Mouse (Mus musculus) forebrain, embryonic 14.5 days (tissue): Measurements from ENCODE around the gene Actn1. TPM values are rescaled to one million over a fixed set of nuclear protein-coding genes. Genes with fewer than 3 reads are reported as not detected.
"Not testable (repeated sequence)": the region's sequence is repeated elsewhere in the genome, so short reads cannot be mapped to it uniquely, and the experiment has no call there.

Experiments
- ATAC-seq: fragments of 200-750 bp; cut with Nextera tagmentation; 2 replicates; pipeline ENCODE4 v1.8.0; 2017; ENCODE audit warnings: mild to moderate bottlenecking, moderate library complexity
- DNase-seq: peaks from one replicate; pipeline ENCODE4 v3.0.0-alpha.2; 2015; ENCODE audit warnings: low spot score
- H3K27ac ChIP-seq: fragments of 300-500 bp; sonication (generic); 2 replicates; pipeline ENCODE4 v1.5.1; 2014; ENCODE audit warnings: low read depth, mild to moderate bottlenecking, control low read depth, low read length, moderate library complexity
- H3K27me3 ChIP-seq: fragments of 300-500 bp; sonication (generic); replicated peaks from 2 replicates; pipeline ENCODE4 v1.6.1; 2014; ENCODE audit warnings: low read length, control low read depth, mixed read lengths; ENCODE audit not compliant: control insufficient read depth, insufficient read depth
- H3K36me3 ChIP-seq: fragments of 300-500 bp; sonication (generic); 2 replicates; pipeline ENCODE4 v1.6.1; 2014; ENCODE audit warnings: low read length, control low read depth; ENCODE audit not compliant: control insufficient read depth, insufficient read depth
- H3K4me1 ChIP-seq: fragments of 300-500 bp; sonication (generic); 2 replicates; pipeline ENCODE4 v1.6.1; 2014; ENCODE audit warnings: antibody characterized with exemption, low read length, control low read depth; ENCODE audit not compliant: control insufficient read depth, insufficient read depth
- H3K4me2 ChIP-seq: fragments of 300-500 bp; sonication (generic); 2 replicates; pipeline ENCODE4 v1.6.1; 2014; ENCODE audit warnings: mild to moderate bottlenecking, control low read depth, low read length
- H3K4me3 ChIP-seq: fragments of 300-500 bp; sonication (generic); 2 replicates; pipeline ENCODE4 v1.5.1; 2014; ENCODE audit warnings: low read depth, low read length, control low read depth
- H3K9ac ChIP-seq: fragments of 300-500 bp; sonication (generic); 2 replicates; pipeline ENCODE4 v1.6.1; 2014; ENCODE audit warnings: mild to moderate bottlenecking, low read length, control low read depth, moderate library complexity
- H3K9me3 ChIP-seq: fragments of 300-500 bp; sonication (generic); replicated peaks from 2 replicates; pipeline ENCODE4 v1.6.1; 2016; ENCODE audit warnings: low read length, control low read depth, mixed read lengths; ENCODE audit not compliant: control insufficient read depth
- WGBS: fragments of 180-500 bp; shearing (Covaris S2); extraction: QIAGEN DNeasy Blood & Tissue Kit; methylation state at CpG from one replicate; pipeline ENCODE4 v1.1.7; 2014; 5-methylcytosine and 5-hydroxymethylcytosine counted together
- polyA plus RNA-seq: library from polyadenylated mRNA; unstranded; fragments of >200 nt; fragmentation: Nextera tagmentation; extraction: Ambion mirVana; gene quantifications from 2 replicates; pipeline ENCODE4 v1.2.1, GENCODE M21; 2014

Gene Actn1
- polyA plus RNA-seq, 1 experiment from 2014 or later: 7.1 TPM

- Histone ChIP-seq H3K4me1 (no peaks in the 10 kb centered on the region), H3K9ac (no peak overlapping the region), H3K4me2 (no peak overlapping the region), H3K36me3 (no peaks in the 10 kb centered on the region), H3K27ac (no peak overlapping the region), H3K9me3 (no peaks in the 10 kb centered on the region), H3K27me3 (no peaks in the 10 kb centered on the region), H3K4me3 (no peak overlapping the region)
- DNase-seq (no peak), ATAC-seq (no peak)
- 86% methylated on average over 6 of the region's 6 CpGs for WGBS
These were observed 7.8 kb upstream of the Actn1 start for GRCm38 (mm10) chr12:80267962-80268361.

DNA sequence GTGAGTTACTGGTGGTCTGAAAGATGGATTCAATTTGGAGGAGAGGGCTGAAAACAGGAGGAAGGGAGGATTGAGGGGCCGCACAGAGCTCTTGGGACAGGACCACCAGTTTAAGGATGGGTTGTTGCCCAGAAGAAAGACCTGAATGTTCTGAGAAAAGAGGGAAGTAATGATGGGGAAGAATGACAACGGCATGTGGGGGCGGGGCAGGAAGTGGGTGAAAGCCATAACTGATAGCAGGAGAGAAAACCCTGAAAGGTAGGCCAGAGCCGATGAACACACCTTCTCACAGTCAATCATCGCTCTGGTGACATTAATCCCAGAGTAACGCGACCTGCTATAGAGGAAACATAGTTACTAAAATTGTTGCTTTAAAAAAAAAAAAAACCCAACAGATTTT, 4.2 kb upstream of the Actn1 start:
- H3K27me3 ChIP-seq, H3K4me2 ChIP-seq, H3K4me1 ChIP-seq, H3K4me3 ChIP-seq, ATAC-seq, H3K36me3 ChIP-seq, H3K9ac ChIP-seq, H3K9me3 ChIP-seq, DNase-seq, H3K27ac ChIP-seq: not testable (repeated sequence)
- 87% methylated on average over 7 of the region's 7 CpGs for WGBS

- H3K9me3 ChIP-seq: no peaks in the 10 kb centered on the region
- H3K9ac ChIP-seq: peak overlapping the region; percentile 82
- no peaks in the 10 kb centered on the region for H3K36me3 ChIP-seq
- H3K4me3 ChIP-seq: peak overlapping the region; percentile 79
- peak; percentile 34 for DNase-seq
- peaks cover 9% of the 10 kb centered on the region for H3K4me1 ChIP-seq
- H3K4me2 ChIP-seq: peak overlapping the region; percentile 93
- peak; percentile 13 for ATAC-seq
- no peaks in the 10 kb centered on the region for H3K27me3 ChIP-seq
- H3K27ac ChIP-seq: no peak overlapping the region; the same call in 1 of the 2 replicates
- WGBS: 9% methylated on average over 25 of the region's 25 CpGs
These were observed 849 bp upstream of the Actn1 start for GRCm38 (mm10) chr12:80260744-80261695.

GRCm38 (mm10) chr12:80259216-80260055, 735 bp downstream of the Actn1 start:
- WGBS: under 1% methylated on average over 60 of the region's 64 CpGs
- H3K9me3 ChIP-seq: no peaks in the 10 kb centered on the region
- no peaks in the 10 kb centered on the region for H3K27me3 ChIP-seq
- H3K4me3 ChIP-seq: peak overlapping the region; percentile 79
- H3K4me2 ChIP-seq: peak overlapping the region; percentile 93
- H3K4me1 ChIP-seq: peaks cover 9% of the 10 kb centered on the region
- H3K27ac ChIP-seq: peak overlapping the region; percentile 87
- H3K9ac ChIP-seq: peak overlapping the region; percentile 82
- no peaks in the 10 kb centered on the region for H3K36me3 ChIP-seq
- ATAC-seq (peak; percentile 75), DNase-seq (peak; percentile 71)

DNA sequence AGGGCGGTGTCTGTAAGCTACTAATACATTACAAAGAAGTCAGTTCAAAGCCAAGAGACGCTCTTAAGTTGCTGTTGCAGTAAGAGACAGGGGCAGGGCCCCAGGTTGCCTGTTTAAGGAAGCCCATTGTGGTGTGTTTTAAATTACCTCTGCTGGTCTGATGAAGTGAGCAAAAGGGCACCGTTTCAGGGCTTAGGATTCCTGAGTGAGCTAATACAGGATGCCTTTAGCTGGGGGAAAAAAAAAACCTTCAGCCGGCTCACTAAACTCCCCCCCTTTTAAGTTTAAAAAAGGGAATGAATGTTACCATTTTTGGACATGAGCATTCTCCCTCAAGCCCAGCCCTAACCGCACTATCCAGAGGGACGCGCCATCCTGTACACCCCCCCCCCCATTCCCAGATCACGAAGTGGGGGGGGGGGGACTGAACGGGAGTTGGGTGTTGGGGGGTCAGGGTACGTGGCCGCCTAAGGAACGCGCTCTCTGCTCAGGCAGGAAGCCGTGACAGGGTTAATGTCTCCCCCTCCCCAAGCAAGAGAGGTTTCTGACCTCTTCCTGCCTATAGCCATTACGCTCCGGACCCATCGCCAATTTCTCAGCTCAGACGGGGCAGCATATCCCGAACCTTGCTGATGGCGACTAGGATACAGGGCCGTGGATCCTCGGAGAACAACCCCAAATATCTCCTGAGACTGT, 1.5 kb downstream of the Actn1 start:
- DNase-seq (no peak), ATAC-seq (no peak)
- peak overlapping the region; percentile 87; the same call in 1 of the 2 replicates for H3K27ac ChIP-seq

DNA sequence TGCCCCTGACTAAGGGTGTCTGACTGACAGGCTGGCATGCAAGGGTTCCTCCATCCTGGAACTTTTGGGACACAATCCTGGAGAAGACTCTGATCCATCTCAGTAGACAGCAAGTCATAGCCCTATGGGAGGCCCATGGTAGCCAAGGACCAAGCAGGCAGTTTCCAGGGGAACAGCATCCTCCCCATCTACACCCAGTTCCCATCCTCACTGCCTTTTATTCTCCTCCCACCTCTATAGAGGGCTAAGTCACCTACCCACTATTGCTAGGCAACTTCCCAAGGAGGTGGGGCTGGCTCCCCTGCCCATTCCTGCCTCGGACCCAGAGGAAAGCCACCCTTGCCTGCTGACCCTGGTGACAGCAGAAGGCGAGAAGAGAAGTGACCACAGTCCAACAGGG, 8.2 kb downstream of the Actn1 start:
- no peak overlapping the region for H3K4me3 ChIP-seq
- whole genome bisulfite sequencing: 56% methylated on average over 2 of the region's 2 CpGs
- no peaks in the 10 kb centered on the region for H3K27me3 ChIP-seq
- no peak overlapping the region for H3K9ac ChIP-seq
- no peaks in the 10 kb centered on the region for H3K36me3 ChIP-seq
- H3K4me1 ChIP-seq: no peaks in the 10 kb centered on the region
- ATAC-seq: no peak
- no peak overlapping the region for H3K27ac ChIP-seq
- H3K4me2 ChIP-seq: no peak overlapping the region
- DNase-seq: no peak
- no peaks in the 10 kb centered on the region for H3K9me3 ChIP-seq

More for the DNA sequence above, 1.5 kb downstream of the Actn1 start:
- Histone ChIP-seq H3K4me3 (peak overlapping the region; percentile 79), H3K36me3 (no peaks in the 10 kb centered on the region), H3K9ac (peak overlapping the region; percentile 82), H3K9me3 (no peaks in the 10 kb centered on the region), H3K4me2 (peak overlapping the region; percentile 93), H3K4me1 (peaks cover 9% of the 10 kb centered on the region), H3K27me3 (no peaks in the 10 kb centered on the region)
- under 1% methylated on average over 22 of the region's 22 CpGs for whole genome bisulfite sequencing

DNA sequence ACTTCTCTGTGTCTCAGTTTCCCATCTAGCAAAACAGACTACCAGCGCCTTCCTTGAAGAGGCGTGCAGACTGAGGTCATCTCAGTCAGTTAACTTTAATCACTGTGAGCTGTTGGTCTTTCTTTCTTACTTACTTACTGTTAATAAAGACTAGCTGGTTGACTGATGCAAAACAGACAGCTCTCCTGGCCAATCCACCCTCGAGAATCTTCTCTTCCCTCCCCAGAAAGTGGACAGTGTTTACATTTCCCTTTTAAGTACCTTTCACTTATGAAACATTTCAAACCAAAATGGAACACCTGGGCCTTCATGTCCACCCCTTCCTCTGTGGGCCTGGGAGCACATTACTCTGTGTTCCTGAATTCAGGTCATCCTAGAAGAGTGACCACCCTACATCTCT, 8.6 kb downstream of the Actn1 start:
- Histone ChIP-seq H3K27me3 (no peaks in the 10 kb centered on the region), H3K4me2 (no peak overlapping the region), H3K4me3 (no peak overlapping the region), H3K9ac (no peak overlapping the region), H3K9me3 (no peaks in the 10 kb centered on the region), H3K36me3 (no peaks in the 10 kb centered on the region), H3K4me1 (no peaks in the 10 kb centered on the region), H3K27ac (no peak overlapping the region)
- no peak for DNase-seq
- ATAC-seq: no peak
- 75% methylated on average over 3 of the region's 3 CpGs for WGBS

GRCm38 (mm10) chr12:80249539-80249938, 10.6 kb downstream of the Actn1 start:
- H3K27ac ChIP-seq: no peak overlapping the region
- no peak overlapping the region for H3K9ac ChIP-seq
- H3K27me3 ChIP-seq: no peaks in the 10 kb centered on the region
- ATAC-seq (no peak), DNase-seq (no peak)
- 65% methylated on average over 6 of the region's 6 CpGs for WGBS
- no peaks in the 10 kb centered on the region for H3K4me1 ChIP-seq
- H3K9me3 ChIP-seq: no peaks in the 10 kb centered on the region
- H3K4me2 ChIP-seq: no peak overlapping the region
- H3K36me3 ChIP-seq: no peaks in the 10 kb centered on the region
- no peak overlapping the region for H3K4me3 ChIP-seq
